Mouse (Mus musculus) kidney, embryonic 15.5 days (tissue): ENCODE measurements around the gene Daglb. TPM values are rescaled to one million over a fixed set of nuclear protein-coding genes. Genes with fewer than 3 reads are reported as not detected.

Experiments used
- ATAC-seq: fragments of 200-750 bp; cut with Nextera tagmentation; replicated peaks from 2 replicates; pipeline ENCODE4 v1.8.0; 2017; ENCODE audit warnings: moderate TSS enrichment; ENCODE audit not compliant: low FRiP score
- H3K27ac ChIP-seq: fragments of 300-500 bp; sonication (generic); 2 replicates; pipeline ENCODE4 v1.5.1; 2015; ENCODE audit warnings: mild to moderate bottlenecking, inconsistent platforms
- H3K27me3 ChIP-seq: fragments of 300-500 bp; sonication (generic); 2 replicates; pipeline ENCODE4 v1.6.1; 2015; ENCODE audit warnings: inconsistent platforms
- H3K36me3 ChIP-seq: fragments of 300-500 bp; sonication (generic); 2 replicates; pipeline ENCODE4 v1.6.1; 2015; ENCODE audit warnings: inconsistent platforms
- H3K4me1 ChIP-seq: fragments of 300-500 bp; sonication (generic); 2 replicates; pipeline ENCODE4 v1.6.1; 2015; ENCODE audit warnings: inconsistent platforms
- H3K4me2 ChIP-seq: fragments of 300-500 bp; sonication (generic); 2 replicates; pipeline ENCODE4 v1.6.1; 2015; ENCODE audit warnings: moderate library complexity, mild to moderate bottlenecking, inconsistent platforms
- H3K4me3 ChIP-seq: fragments of 300-500 bp; sonication (generic); replicated peaks from 2 replicates; pipeline ENCODE4 v1.5.1; 2015; ENCODE audit warnings: mild to moderate bottlenecking, inconsistent platforms
- H3K9ac ChIP-seq: fragments of 300-500 bp; sonication (generic); 2 replicates; pipeline ENCODE4 v1.6.1; 2015; ENCODE audit warnings: mild to moderate bottlenecking, inconsistent platforms
- H3K9me3 ChIP-seq: fragments of 300-500 bp; sonication (generic); replicated peaks from 2 replicates; pipeline ENCODE4 v1.6.1; 2016; ENCODE audit warnings: inconsistent platforms
- WGBS: fragments of 180-500 bp; shearing (Covaris S2); methylation state at CpG from one replicate; pipeline ENCODE4 v1.1.7; 2015; ENCODE audit warnings: mixed read lengths; 5-methylcytosine and 5-hydroxymethylcytosine counted together
- polyA plus RNA-seq: library from polyadenylated mRNA; unstranded; fragments of >200 nt; fragmentation: Nextera tagmentation; extraction: Ambion mirVana; gene quantifications from 2 replicates; pipeline ENCODE4 v1.2.1, GENCODE M21; 2015

The Daglb gene
- 7.1 and 8.6 TPM in 2 replicates for polyA plus RNA-seq

- Histone ChIP-seq H3K9me3 (no peaks in the 10 kb centered on the region), H3K36me3 (peaks cover 8% of the 10 kb centered on the region), H3K27me3 (peaks cover 12% of the 10 kb centered on the region; the same call in 1 of the 2 replicates), H3K9ac (peak within 1 kb of the TSS; percentile 68), H3K4me1 (peaks cover 16% of the 10 kb centered on the region), H3K4me3 (peak within 1 kb of the TSS; percentile 64), H3K27ac (peak within 1 kb of the TSS; percentile 28; the same call in 1 of the 2 replicates), H3K4me2 (peak within 1 kb of the TSS; percentile 94)
- ATAC-seq = peak; percentile 96
- WGBS = 2% methylated on average over 43 of the region's 43 CpGs
Observed at GRCm38 (mm10) chr5:143464100-143464756, at the start of gene Daglb. Daglb (plus strand) TSS chr5:143464584.

GRCm38 (mm10) chr5:143421484-143421883, 42.9 kb upstream of the Daglb start:
- 79% methylated on average over 4 of the region's 4 CpGs for WGBS
- H3K4me3 ChIP-seq = no peak overlapping the region
- no peaks in the 10 kb centered on the region for H3K4me1 ChIP-seq
- H3K36me3 ChIP-seq = peaks cover 62% of the 10 kb centered on the region
- no peaks in the 10 kb centered on the region for H3K27me3 ChIP-seq
- no peaks in the 10 kb centered on the region for H3K9me3 ChIP-seq
- H3K9ac ChIP-seq = no peak overlapping the region
- H3K27ac ChIP-seq = no peak overlapping the region
- no peak overlapping the region for H3K4me2 ChIP-seq
- ATAC-seq = no peak

GRCm38 (mm10) chr5:143422990-143423389, 41.4 kb upstream of the Daglb start:
- Histone ChIP-seq H3K27ac (no peak overlapping the region), H3K9me3 (no peaks in the 10 kb centered on the region), H3K27me3 (no peaks in the 10 kb centered on the region), H3K4me2 (no peak overlapping the region), H3K36me3 (peaks cover 47% of the 10 kb centered on the region), H3K4me1 (no peaks in the 10 kb centered on the region), H3K9ac (no peak overlapping the region), H3K4me3 (no peak overlapping the region)
- 84% methylated on average over 4 of the region's 4 CpGs for WGBS
- ATAC-seq = no peak

GRCm38 (mm10) chr5:143423899-143424519, 40.4 kb upstream of the Daglb start:
- Histone ChIP-seq H3K4me1 (no peaks in the 10 kb centered on the region), H3K9ac (no peak overlapping the region), H3K27ac (no peak overlapping the region), H3K27me3 (no peaks in the 10 kb centered on the region), H3K4me2 (no peak overlapping the region), H3K9me3 (no peaks in the 10 kb centered on the region), H3K4me3 (no peak overlapping the region), H3K36me3 (peaks cover 37% of the 10 kb centered on the region)
- WGBS = 30% methylated on average over 6 of the region's 6 CpGs
- no peak for ATAC-seq

GRCm38 (mm10) chr5:143434421-143434820, 30.0 kb upstream of the Daglb start:
- H3K9me3 ChIP-seq = no peaks in the 10 kb centered on the region
- ATAC-seq = no peak

GRCm38 (mm10) chr5:143441298-143441697, 23.1 kb upstream of the Daglb start:
- no peak overlapping the region for H3K27ac ChIP-seq
- no peak overlapping the region for H3K9ac ChIP-seq
- H3K27me3 ChIP-seq = no peaks in the 10 kb centered on the region
- no peaks in the 10 kb centered on the region for H3K36me3 ChIP-seq
- no peak for ATAC-seq
- no peak overlapping the region for H3K4me2 ChIP-seq
- H3K9me3 ChIP-seq = no peaks in the 10 kb centered on the region
- no peaks in the 10 kb centered on the region for H3K4me1 ChIP-seq
- 84% methylated on average over 3 of the region's 3 CpGs for WGBS
- H3K4me3 ChIP-seq = no peak overlapping the region

More at GRCm38 (mm10) chr5:143434421-143434820, 30.0 kb upstream of the Daglb start:
- no peak overlapping the region for H3K27ac ChIP-seq
- no peaks in the 10 kb centered on the region for H3K4me1 ChIP-seq
- no peak overlapping the region for H3K9ac ChIP-seq
- H3K36me3 ChIP-seq = no peaks in the 10 kb centered on the region
- no peak overlapping the region for H3K4me2 ChIP-seq
- H3K27me3 ChIP-seq = no peaks in the 10 kb centered on the region
- 0% methylated on average over 4 of the region's 4 CpGs for WGBS
- no peak overlapping the region for H3K4me3 ChIP-seq

- 85% methylated on average over 12 of the region's 12 CpGs for WGBS
- H3K27me3 ChIP-seq = no peaks in the 10 kb centered on the region
- H3K4me3 ChIP-seq = no peak overlapping the region
- no peak for ATAC-seq
- no peak overlapping the region for H3K27ac ChIP-seq
- no peak overlapping the region for H3K4me2 ChIP-seq
- H3K9ac ChIP-seq = no peak overlapping the region
- H3K36me3 ChIP-seq = no peaks in the 10 kb centered on the region
- H3K9me3 ChIP-seq = no peaks in the 10 kb centered on the region
- no peaks in the 10 kb centered on the region for H3K4me1 ChIP-seq
Observed at GRCm38 (mm10) chr5:143441753-143442152, 22.6 kb upstream of the Daglb start.

- peaks cover 6% of the 10 kb centered on the region; the same call in 1 of the 2 replicates for H3K36me3 ChIP-seq
- peaks cover 12% of the 10 kb centered on the region; the same call in 1 of the 2 replicates for H3K27me3 ChIP-seq
- WGBS = 78% methylated on average over 11 of the region's 11 CpGs
- H3K27ac ChIP-seq = no peak overlapping the region
- H3K4me1 ChIP-seq = peaks cover 16% of the 10 kb centered on the region
- peak overlapping the region; percentile 64 for H3K4me3 ChIP-seq
- no peaks in the 10 kb centered on the region for H3K9me3 ChIP-seq
- H3K9ac ChIP-seq = peak overlapping the region; percentile 68; the same call in 1 of the 2 replicates
- no peak for ATAC-seq
- H3K4me2 ChIP-seq = peak overlapping the region; percentile 94
Observed at GRCm38 (mm10) chr5:143463671-143464070, 713 bp upstream of the Daglb start.

- peak; percentile 55 for ATAC-seq
- H3K4me3 ChIP-seq = peak overlapping the region; percentile 64
- H3K9me3 ChIP-seq = no peaks in the 10 kb centered on the region
- peaks cover 13% of the 10 kb centered on the region for H3K36me3 ChIP-seq
- WGBS = under 1% methylated on average over 20 of the region's 20 CpGs
- H3K4me2 ChIP-seq = peak overlapping the region; percentile 94
- 0 out of 2 replicates have a peak overlapping the region, but pooled peaks have one; percentile 28 for H3K27ac ChIP-seq
- peak overlapping the region; percentile 68 for H3K9ac ChIP-seq
- peaks cover 12% of the 10 kb centered on the region; the same call in 1 of the 2 replicates for H3K27me3 ChIP-seq
- peaks cover 16% of the 10 kb centered on the region for H3K4me1 ChIP-seq
Observed at GRCm38 (mm10) chr5:143464757-143465118, 354 bp downstream of the Daglb start.

GRCm38 (mm10) chr5:143465156-143466085, 1.0 kb downstream of the Daglb start:
- no peak for ATAC-seq

GRCm38 (mm10) chr5:143466891-143467669, 2.7 kb downstream of the Daglb start:
- 92% methylated on average over 23 of the region's 23 CpGs for WGBS
- H3K9me3 ChIP-seq = no peaks in the 10 kb centered on the region

More at GRCm38 (mm10) chr5:143465156-143466085, 1.0 kb downstream of the Daglb start:
- H3K36me3 ChIP-seq = peaks cover 18% of the 10 kb centered on the region
- H3K4me3 ChIP-seq = peak overlapping the region; percentile 64
- no peak overlapping the region for H3K27ac ChIP-seq
- peaks cover 12% of the 10 kb centered on the region; the same call in 1 of the 2 replicates for H3K27me3 ChIP-seq
- WGBS = 34% methylated on average over 23 of the region's 23 CpGs
- H3K9me3 ChIP-seq = no peaks in the 10 kb centered on the region
- H3K4me1 ChIP-seq = peaks cover 16% of the 10 kb centered on the region
- H3K4me2 ChIP-seq = peak overlapping the region; percentile 94
- H3K9ac ChIP-seq = peak overlapping the region; percentile 68

More at GRCm38 (mm10) chr5:143466891-143467669, 2.7 kb downstream of the Daglb start:
- Histone ChIP-seq H3K27ac (no peak overlapping the region), H3K4me3 (no peak overlapping the region), H3K9ac (no peak overlapping the region), H3K27me3 (peaks cover 12% of the 10 kb centered on the region; the same call in 1 of the 2 replicates), H3K4me1 (peaks cover 16% of the 10 kb centered on the region), H3K4me2 (no peak overlapping the region), H3K36me3 (peaks cover 18% of the 10 kb centered on the region)
- no peak for ATAC-seq
